Mouse (Mus musculus): ENCODE measurements around the gene Lim2. TPM values are rescaled to one million over a fixed set of nuclear protein-coding genes. Genes with fewer than 3 reads are reported as not detected.
A peak's percentile ranks its signal among the peaks of the same experiment; 100 is the strongest.
"Not testable (repeated sequence)": the region's sequence is repeated elsewhere in the genome, so short reads cannot be mapped to it uniquely, and the experiment has no call there.

The Lim2 gene
- total RNA-seq (2015; ENCODE audit: low replicate concordance): not detected in 2 replicates
- total RNA-seq (2017; ENCODE audit: low replicate concordance): not detected in 2 replicates

DNA sequence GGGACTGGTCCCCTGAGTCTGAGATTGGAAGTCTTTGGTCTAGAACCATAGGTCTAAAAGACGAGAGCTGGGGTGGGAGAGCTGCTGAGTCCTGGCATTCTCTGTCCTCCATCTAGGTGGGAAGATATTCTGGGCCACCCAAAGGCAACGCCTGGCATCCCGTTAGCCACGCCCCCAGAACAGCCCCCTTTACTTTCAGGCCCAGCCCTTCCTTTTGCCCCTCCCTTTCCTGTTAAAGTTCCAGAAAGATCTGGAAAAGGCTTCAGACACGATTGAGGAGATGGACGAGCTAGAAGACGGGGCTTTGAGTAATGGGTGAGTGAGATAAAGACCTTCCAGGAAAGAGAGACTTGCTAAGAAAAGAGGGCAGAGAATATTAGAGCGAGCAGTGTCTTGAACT is at the start of gene Lim2:
Gene Lim2 (plus strand): TSS at position 265 of the 400 bp plus-strand sequence.
- ATAC-seq (replicated peaks; ENCODE audit: low FRiP score, poor library complexity, severe bottlenecking): no peak

DNA sequence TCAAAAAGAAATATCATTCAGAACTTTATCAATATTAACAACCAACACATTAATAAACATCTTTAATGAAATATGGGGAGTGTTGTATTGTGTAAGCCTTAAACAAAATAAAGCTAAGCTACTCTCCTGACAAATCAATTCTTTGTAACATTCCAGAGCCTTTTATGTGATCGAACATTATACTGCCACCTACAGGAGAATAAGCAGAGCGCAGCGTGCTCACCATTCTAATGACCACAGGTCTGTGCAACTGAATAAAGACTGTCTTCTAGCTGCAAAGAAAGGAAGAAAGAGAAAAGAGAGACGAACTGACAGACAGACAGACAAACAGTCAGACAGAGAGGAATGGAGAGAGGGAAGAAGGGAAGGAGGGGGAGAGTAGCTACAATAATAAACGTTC is 49.2 kb upstream of the Lim2 start:
- ATAC-seq (replicated peaks; ENCODE audit: low FRiP score, poor library complexity, severe bottlenecking): no peak

DNA sequence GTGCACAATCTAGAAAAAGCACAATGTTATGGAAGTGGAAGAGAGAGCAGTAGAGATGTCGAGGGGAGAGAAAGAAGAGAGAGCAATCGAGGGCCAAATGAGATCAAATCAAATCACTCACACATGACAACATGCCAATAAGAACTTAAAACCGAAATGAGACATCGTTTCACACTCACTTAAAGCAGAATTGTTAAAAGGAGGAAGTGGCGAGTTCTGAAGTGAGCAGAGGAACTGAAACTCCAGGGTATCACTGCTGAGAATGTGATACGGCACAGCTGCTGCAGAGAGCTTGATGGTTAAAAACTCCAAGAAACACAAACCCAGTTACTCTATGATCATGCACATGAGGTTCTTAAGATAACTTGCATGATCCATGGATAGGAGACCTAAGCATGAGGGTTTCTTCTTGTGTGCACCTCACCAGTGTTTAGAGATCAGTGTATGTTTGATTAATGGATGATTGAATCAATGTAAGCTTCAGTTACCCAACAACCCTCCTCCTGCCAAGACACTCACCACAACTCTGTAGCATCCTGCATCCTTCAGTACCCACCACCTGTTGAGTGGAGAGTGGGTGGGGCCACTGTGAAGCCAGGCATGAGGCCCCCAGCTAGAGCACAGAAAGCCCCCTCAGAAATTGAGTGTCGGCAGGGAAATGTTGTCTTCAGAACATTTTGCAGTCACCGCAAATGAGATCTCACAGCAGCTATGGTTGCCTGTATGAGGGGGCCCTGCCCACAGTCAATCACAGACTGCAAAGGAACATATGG is 34.9 kb upstream of the Lim2 start:
- ATAC-seq (replicated peaks; ENCODE audit: low FRiP score, poor library complexity, severe bottlenecking): no peak

DNA sequence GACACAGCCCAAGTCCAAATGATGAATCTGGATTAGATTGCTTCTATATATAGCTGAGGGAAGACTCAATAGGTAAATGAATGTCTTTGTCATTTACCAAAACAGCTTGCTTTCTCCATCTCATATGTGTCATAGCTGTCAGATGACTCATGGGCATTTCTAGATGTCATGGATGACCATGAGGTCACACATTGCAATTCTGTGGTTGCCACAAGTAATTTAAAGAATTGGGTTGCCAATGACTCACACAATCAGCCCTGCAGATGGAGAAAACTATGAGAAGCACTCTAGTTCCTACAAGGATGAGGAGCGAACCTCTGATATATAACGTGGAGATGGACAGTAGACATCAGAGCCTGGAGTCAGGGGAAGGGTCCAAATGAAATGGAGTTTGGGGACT is 28.0 kb upstream of the Lim2 start:
- ATAC-seq (replicated peaks; ENCODE audit: low FRiP score, poor library complexity, severe bottlenecking): no peak

DNA sequence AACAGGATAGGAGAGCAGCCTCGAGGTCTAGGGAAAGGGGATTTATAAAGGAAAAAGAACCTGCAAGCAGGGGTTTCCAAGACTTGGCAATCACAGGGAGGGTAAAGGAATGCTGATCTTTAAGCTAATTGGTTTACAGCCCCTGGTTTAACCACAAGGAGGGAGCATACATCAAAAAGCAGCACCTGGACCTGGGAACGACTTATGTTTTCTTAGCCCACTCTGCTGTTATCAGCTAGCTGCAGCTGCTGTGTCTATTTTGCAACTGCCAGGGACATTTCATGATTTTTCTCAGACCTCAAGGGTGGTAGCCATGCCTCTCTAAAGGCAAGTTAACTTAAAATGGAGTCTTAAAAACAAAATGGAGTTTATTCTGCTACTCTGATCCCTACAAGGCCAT is 24.8 kb upstream of the Lim2 start:
- ATAC-seq (replicated peaks; ENCODE audit: low FRiP score, poor library complexity, severe bottlenecking): no peak

DNA sequence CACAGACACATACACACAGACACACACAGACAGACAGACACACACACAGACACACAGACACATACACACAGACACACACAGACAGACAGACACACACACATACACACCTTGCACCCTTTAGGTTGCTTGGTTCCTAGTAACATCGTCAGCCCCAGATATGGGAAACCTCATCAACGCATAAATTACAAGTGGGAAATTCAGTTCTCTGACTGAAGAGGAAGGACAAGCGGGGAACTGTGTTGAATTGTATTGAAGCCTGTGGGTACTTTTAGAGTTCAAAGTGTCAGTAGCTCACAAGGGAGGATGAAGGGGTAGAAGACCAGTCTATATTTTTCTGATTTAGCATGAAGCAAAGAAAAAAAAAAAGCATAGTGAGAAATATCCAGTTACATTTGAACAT is 19.9 kb upstream of the Lim2 start:
- no peak for ATAC-seq (replicated peaks; ENCODE audit: low FRiP score, poor library complexity, severe bottlenecking)

DNA sequence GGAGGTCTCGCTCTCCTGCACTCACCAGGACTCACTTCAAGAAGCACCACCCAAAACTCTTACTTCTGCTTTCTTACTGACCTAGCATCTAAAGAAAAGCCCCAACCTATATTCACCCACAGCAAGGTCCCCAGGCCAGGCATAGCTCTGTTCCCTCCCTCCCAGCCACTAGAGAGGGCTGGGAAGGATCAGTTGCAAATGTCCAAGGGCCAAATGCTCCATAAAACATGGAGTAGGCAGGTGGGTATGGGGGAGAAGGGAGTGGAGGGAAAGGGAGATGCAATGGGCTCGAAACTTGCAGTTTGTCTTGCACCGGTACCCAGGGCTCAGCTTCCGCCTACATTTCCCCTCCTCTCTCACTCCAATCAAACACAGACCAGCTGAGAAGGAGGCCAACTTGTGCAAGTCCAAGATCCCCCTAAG is 19.3 kb upstream of the Lim2 start, which contains the start of gene Siglecg:
Gene Siglecg (plus strand): TSS at position 74 of the 423 bp plus-strand sequence.
- ATAC-seq (replicated peaks; ENCODE audit: low FRiP score, poor library complexity, severe bottlenecking): no peak

DNA sequence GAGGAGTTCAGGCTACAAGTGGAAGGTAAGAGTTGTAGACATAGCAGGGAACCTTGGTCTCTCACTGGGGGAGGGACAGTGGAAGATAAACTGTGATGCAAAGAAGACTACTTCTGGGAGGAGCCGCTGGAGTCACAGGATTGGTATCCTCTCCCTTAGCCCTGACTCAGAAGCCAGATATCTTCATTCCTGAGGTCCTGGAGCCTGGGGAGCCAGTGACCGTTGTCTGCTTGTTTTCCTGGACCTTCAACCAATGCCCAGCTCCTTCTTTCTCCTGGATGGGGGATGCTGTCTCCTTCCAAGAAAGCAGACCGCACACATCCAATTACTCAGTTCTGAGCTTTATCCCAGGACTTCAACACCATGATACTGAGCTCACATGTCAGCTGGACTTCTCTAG is 18.4 kb upstream of the Lim2 start:
- ATAC-seq (replicated peaks; ENCODE audit: low FRiP score, poor library complexity, severe bottlenecking): no peak

DNA sequence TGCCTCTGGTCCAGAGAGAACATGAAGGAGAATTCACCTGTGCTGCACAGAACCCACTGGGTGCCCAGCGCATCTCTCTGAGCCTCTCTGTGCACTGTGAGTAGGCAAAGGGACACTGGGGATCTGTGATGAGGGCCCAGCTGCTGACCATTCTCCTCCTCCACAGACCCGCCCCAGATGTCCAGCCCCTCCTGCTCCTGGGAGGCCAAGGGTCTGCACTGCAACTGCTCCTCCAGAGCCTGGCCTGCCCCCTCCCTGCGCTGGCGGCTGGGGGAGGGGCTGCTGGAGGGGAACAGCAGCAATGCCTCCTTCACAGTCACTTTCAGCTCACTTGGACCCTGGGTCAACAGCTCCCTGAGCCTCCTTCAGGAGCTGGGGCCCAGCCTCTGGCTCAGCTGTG is 15.7 kb upstream of the Lim2 start:
- not testable (repeated sequence) for ATAC-seq (replicated peaks; ENCODE audit: low FRiP score, poor library complexity, severe bottlenecking)

DNA sequence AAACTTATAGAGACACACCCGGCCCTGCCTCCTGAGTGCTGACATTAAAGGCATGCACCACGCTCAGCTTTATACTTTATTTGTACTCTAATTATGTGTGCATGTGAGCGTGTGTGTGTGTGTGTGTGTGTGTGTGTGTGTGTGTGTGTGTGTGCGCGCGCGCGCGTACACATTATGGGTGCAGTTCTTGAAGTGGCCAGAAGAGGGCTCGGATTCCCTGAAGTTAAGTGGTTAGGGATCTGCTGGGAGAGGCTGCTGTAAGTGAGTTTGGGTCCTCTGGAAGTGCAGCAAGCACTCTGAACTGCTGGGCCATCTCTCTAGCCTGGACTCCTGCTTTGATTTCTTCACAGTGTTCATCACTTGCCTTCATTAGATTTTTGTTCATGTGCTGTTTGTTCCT is 10.2 kb upstream of the Lim2 start:
- no peak for ATAC-seq (replicated peaks; ENCODE audit: low FRiP score, poor library complexity, severe bottlenecking)

DNA sequence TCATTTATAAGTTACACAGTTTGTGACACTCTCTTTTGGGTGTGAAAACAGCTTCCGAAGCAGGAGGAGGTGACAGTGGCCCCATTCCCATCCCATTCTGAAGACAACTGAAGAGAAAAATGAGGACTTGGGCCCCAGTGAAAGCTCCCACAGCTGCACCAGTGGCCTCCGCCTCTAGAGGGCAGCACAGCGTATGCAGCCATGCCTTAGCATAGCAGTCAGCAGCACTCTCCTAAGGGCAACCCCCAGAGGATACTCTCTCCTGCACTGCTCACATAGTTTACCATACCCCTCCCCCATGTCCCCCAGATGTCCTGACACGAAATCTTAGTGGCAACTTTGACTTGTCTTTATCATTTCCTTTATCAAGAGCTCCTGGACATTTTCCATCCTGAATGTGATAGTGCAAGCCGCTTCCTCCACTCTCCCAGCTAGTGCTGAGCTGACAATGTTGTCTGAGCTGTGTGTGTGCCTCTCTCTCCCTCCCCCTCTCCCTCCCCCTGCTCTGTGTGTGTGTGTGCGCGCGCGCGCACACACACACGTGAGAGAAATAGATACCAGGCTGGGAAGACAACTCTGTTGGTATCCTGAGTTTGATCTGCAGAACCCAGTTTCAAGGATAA is 4.4 kb upstream of the Lim2 start:
- 0 out of 2 replicates have a peak, but pooled peaks have one; percentile 63 for ATAC-seq (replicated peaks; ENCODE audit: low FRiP score, poor library complexity, severe bottlenecking)

DNA sequence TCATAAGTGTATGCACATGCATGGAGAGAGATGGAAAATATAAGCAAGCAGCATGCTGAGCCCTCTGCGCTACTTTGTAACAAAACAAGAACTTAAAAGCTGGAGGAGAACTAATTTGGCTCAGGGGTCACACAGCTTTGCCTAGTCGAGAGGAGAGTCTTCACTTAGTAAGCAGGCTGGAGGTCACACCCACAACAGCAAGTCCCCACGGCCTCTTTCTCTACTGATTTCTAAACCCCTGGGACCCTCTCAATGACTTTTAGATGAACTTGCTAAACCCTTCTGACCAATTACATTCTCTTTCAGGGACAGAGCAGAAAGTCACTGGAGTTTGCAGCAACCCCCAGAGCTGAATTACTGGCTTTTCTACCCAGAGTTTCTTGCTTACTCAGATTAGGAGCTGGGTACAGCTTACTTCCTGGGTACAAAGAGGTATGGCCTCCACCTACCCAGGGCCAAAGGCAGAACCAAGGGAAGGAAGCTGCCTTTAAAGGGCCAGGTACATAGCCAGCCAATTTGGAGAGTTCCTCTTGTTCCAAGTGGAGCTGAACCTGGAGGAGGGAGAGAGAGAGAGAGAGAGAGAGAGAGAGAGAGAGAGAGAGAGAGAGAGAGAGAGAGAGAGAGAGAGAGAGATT is 3.4 kb upstream of the Lim2 start:
- ATAC-seq (replicated peaks; ENCODE audit: low FRiP score, poor library complexity, severe bottlenecking): no peak

DNA sequence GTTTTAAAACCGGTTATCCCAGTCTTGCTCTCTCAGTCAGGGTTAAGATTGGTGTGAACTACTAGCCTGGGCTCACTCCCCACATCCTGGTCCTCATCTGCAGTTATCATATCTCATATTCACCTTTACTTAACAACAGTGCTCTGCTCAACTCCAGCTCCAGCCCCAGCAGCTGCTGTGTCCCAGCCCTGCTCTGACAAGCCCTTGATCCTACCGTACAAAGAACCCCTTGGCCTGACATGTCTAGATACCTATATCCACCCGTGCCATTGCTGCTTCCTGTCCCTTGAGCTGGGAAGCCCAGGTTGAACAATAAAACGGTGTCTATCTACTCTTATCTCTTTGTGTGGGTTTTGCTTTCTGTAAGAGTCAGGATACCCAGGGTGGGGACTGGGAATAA is 2.0 kb downstream of the Lim2 start:
- ATAC-seq (replicated peaks; ENCODE audit: low FRiP score, poor library complexity, severe bottlenecking): no peak

DNA sequence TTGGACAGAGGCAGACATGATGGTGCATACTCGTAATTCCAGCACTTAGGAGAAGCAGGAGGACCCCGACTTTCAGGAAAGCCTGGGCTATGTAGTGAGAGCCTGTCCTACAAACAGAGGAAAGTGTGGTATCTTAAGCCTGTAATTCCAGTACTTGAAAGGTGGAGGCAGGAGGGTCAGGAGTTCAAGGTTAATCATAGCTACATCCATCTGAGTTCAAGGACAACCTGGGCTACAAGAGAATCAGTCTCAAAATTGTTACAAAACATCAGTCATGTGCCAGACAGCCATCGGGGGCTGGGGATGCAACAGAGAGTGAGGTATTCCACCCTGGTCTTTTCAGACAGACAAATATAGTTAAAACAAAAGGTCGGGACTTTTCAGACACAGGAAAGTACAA is 5.4 kb downstream of the Lim2 start:
- ATAC-seq (replicated peaks; ENCODE audit: low FRiP score, poor library complexity, severe bottlenecking): no peak

DNA sequence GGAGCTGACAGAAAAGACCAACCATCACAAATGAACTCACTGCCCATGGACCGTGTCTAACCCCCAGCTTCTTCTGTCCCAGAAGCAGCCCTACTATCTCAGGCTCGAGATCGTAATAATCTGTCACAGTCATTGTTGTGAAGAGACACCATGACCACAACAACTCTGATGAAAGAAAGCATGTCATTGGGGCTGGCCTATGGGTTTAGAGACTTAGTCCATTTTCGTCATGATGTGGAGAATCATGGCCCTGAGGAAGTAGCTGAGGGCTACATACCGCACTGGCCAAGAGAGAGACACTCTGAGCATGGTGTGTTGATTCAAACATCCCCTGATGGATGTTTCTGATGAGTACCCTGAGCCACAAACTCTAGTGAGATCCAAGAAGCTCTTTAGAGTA is 7.2 kb downstream of the Lim2 start:
- no peak for ATAC-seq (replicated peaks; ENCODE audit: low FRiP score, poor library complexity, severe bottlenecking)

DNA sequence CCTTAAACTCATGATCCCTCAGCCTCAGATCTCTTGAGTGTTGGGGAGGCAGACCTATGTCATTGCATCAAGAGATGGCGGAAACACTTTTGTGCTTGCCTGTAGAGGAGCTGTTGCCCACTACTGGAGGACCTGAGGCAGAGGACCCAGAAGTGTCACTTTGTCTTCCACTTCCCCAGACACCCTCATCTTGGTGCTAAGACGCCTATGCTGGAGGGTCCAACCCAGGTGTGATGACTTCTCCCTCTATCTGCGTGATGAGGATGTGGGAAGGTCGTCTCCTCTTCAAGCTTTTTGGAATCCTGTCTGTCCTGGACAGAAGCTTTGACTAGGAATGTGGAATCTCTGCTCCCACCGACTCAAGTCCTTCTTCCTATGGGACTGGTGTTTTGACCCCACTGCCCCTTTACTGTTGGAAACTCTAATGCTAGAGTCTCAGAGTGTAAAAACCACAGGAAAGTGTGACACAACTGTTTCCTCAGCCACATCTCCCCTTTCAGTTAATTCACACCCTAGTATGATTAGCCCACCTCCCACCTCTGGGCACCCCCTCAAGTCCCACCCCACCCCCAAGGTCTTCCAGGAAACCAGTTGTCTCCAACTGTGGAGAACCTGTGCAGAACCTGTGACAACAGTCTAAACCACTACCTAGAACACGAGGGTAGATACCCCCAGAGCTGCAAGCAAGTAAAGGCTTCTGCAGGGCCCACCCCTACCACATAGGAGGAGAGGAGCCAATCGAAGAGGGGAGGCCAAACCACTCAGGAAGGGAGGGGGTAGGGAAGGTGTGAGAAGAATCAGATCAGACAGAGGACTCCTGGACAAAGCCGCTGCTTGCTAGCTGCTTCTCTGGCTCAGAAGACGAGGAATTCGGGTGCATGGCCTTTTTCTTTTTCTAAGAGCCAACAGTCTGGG is 9.1 kb downstream of the Lim2 start, which contains the start of gene Nkg7:
Gene Nkg7 (plus strand): TSS at position 733 of the 915 bp plus-strand sequence.
- ATAC-seq (replicated peaks; ENCODE audit: low FRiP score, poor library complexity, severe bottlenecking): no peak

DNA sequence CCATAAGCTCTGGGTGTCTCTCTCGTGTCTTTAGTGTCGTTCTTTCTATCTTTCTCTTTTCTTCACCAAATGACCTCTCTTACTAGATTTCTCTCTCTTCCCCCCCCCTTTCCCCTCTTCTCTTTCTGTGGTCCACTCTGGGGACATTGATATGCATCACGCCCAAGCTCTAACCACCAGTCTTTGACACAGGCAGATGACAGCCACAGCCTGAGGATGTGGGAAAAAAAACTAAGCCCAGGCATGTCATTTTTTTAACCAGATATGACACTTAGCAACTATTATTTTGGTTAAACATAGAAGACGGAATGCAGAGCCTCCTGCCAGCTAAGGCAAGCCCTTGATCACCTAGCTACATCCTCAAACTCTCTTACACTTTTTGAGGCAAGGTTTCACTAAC is 11.1 kb downstream of the Lim2 start:
- no peak for ATAC-seq (replicated peaks; ENCODE audit: low FRiP score, poor library complexity, severe bottlenecking)

DNA sequence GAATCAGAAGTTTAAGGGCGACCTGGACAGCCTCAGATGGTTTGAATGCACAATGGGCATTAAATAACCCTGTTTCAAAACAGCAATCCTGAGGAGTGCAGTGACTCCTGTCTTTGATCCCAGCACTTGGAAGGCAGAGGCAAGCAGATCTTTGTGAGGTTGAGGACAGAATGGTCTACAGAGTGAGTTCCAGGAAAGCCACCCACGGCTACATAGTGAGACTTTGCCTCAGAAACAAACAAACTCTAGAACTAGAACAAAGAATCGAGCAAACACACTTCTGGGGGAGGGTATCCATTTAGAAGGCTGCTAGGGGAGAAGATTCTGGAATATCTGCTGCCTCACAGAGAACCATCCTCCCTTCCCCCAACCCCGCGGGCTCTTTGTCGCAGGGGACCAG is 13.0 kb downstream of the Lim2 start, which contains the start of gene Cldnd2:
Gene Cldnd2 (plus strand): TSS at position 301 of the 400 bp plus-strand sequence.
- ATAC-seq (replicated peaks; ENCODE audit: low FRiP score, poor library complexity, severe bottlenecking): no peak

DNA sequence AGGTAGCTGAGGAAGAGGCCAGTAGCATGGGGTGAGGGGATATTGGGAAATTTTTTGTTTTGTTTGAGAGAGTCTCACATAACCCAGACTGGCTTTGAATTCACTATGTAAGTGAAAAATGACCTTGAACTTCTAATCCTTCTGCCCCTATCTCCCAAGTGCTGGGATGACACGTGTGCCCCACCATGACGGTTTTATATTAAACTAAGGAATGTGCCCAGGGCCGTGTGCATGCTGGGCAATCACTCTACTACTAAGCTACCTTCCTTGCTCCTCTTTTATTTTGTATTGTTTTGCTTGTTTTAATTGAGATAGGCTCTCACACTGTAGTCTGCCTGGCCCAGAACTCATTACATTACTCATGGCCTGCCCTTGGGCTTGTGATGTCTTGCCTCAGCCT is 13.6 kb downstream of the Lim2 start:
- ATAC-seq (replicated peaks; ENCODE audit: low FRiP score, poor library complexity, severe bottlenecking): no peak

DNA sequence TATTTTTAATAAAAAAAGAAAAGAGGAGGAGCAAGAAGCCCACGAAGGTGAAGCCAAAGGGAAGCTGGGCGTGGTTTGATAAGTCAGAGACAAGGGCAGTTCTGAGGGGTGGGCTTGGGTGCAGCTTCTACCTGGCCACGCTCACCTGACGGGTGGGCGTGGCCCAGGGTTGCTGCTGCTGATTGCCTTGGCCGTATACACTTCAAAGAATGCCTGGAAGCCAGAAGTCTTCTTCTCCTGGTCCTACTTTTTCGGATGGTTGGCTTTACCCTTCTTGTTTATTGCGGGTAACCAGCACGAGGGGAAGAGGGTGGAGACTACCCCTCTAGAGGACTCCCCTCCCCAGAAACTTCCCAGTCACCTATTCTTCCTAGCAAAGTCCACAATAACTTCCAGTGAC is 15.2 kb downstream of the Lim2 start:
- no peak for ATAC-seq (replicated peaks; ENCODE audit: low FRiP score, poor library complexity, severe bottlenecking)

Data from erythroid progenitor cell, adult 5-6 weeks (primary cell).